ENCODE assay signal across 7 mouse cellular contexts in genomic region chr19:5093481-5094242, GRCm38 (mm10). TPM values are rescaled to one million over a fixed set of nuclear protein-coding genes. Genes with fewer than 3 reads are reported as not detected.
A peak's percentile ranks its signal among the peaks of the same experiment; 100 is the strongest.
DNase-seq lines count a peak whose midpoint lies in the region; ATAC-seq lines count a peak whose summit lies in the region.

No protein-coding gene starts in this region.

- H3K4me2 ChIP-seq in intestine, embryonic 15.5 days (replicated peaks) = no peak overlapping the region
- no peak overlapping the region for H3K4me2 ChIP-seq in intestine, embryonic 16.5 days (ENCODE audit: low read depth, low read length)
- peak overlapping the region; percentile 59 for H3K4me2 ChIP-seq in forebrain, embryonic 16.5 days (ENCODE audit: low read length)
- peak overlapping the region; percentile 92 for H3K4me2 ChIP-seq in midbrain, embryonic 14.5 days (ENCODE audit: low read length)

- no peak overlapping the region for H3K9ac ChIP-seq in intestine, embryonic 15.5 days
- no peak overlapping the region; the same call in 1 of the 2 replicates for H3K9ac ChIP-seq in intestine, embryonic 16.5 days (ENCODE audit: low read depth, low read length)
- H3K9ac ChIP-seq in forebrain, embryonic 16.5 days (replicated peaks; ENCODE audit: low read depth, low read length) = peak overlapping the region; percentile 52
- H3K9ac ChIP-seq in midbrain, embryonic 14.5 days (replicated peaks; ENCODE audit: low read length) = peak overlapping the region; percentile 99; the same call in 1 of the 2 replicates

- peak; percentile 2; the same call in 1 of the 2 replicates for ATAC-seq in intestine, embryonic 15.5 days
- no peak for ATAC-seq in intestine, embryonic 16.5 days
- no peak for ATAC-seq in forebrain, embryonic 16.5 days
- no peak for ATAC-seq in midbrain, embryonic 14.5 days (ENCODE audit: low FRiP score, low TSS enrichment)

- H3K27ac ChIP-seq in intestine, embryonic 15.5 days = no peak overlapping the region
- H3K27ac ChIP-seq in intestine, embryonic 16.5 days (ENCODE audit: low read length) = no peak overlapping the region
- H3K27ac ChIP-seq in embryonic facial prominence, embryonic 10.5 days (replicated peaks) = no peak overlapping the region
- H3K27ac ChIP-seq in forebrain, embryonic 16.5 days (ENCODE audit: low read length) = peak overlapping the region; percentile 92; the same call in 1 of the 2 replicates
- peak overlapping the region; percentile 96 for H3K27ac ChIP-seq in midbrain, embryonic 14.5 days (replicated peaks; ENCODE audit: low read depth, low read length)

- no peak overlapping the region for H3K4me3 ChIP-seq in intestine, embryonic 15.5 days (replicated peaks)
- no peak overlapping the region for H3K4me3 ChIP-seq in intestine, embryonic 16.5 days (ENCODE audit: low read length)
- peak overlapping the region; percentile 80 for H3K4me3 ChIP-seq in embryonic facial prominence, embryonic 10.5 days
- H3K4me3 ChIP-seq in forebrain, embryonic 16.5 days (replicated peaks; ENCODE audit: low read length) = peak overlapping the region; percentile 79
- H3K4me3 ChIP-seq in midbrain, embryonic 14.5 days (replicated peaks; ENCODE audit: low read depth, low read length) = peak overlapping the region; percentile 89; the same call in 1 of the 2 replicates

- H3K9me3 ChIP-seq in intestine, embryonic 15.5 days = no peaks in the 10 kb centered on the region
- no peaks in the 10 kb centered on the region for H3K9me3 ChIP-seq in intestine, embryonic 16.5 days (ENCODE audit: control insufficient read depth, low read length)
- no peaks in the 10 kb centered on the region for H3K9me3 ChIP-seq in embryonic facial prominence, embryonic 10.5 days
- no peaks in the 10 kb centered on the region for H3K9me3 ChIP-seq in forebrain, embryonic 16.5 days (ENCODE audit: control insufficient read depth, low read length)
- H3K9me3 ChIP-seq in midbrain, embryonic 14.5 days (ENCODE audit: control insufficient read depth, low read length) = no peaks in the 10 kb centered on the region

- 71% methylated on average over 12 of the region's 12 CpGs for WGBS in intestine, embryonic 15.5 days
- 70% methylated on average over 12 of the region's 12 CpGs for WGBS in intestine, embryonic 16.5 days
- WGBS in embryonic facial prominence, embryonic 10.5 days = 76% methylated on average over 12 of the region's 12 CpGs
- 75% methylated on average over 12 of the region's 12 CpGs for WGBS in forebrain, embryonic 16.5 days
- WGBS in midbrain, embryonic 14.5 days = 75% methylated on average over 12 of the region's 12 CpGs

- DNase-seq in embryonic facial prominence, embryonic 10.5 days (ENCODE audit: low spot score) = peak; percentile 23
- DNase-seq in midbrain, embryonic 14.5 days = no peak
- no peak for DNase-seq in right cerebral cortex, postnatal 25 days
- DNase-seq in thymus, postnatal 10 days (ENCODE audit: low spot score in 2 of 2) = no peak

- no peaks in the 10 kb centered on the region for H3K27me3 ChIP-seq in intestine, embryonic 15.5 days (replicated peaks)
- no peaks in the 10 kb centered on the region for H3K27me3 ChIP-seq in intestine, embryonic 16.5 days (replicated peaks; ENCODE audit: control insufficient read depth, insufficient read depth, low read length)
- peaks cover 21% of the 10 kb centered on the region for H3K27me3 ChIP-seq in embryonic facial prominence, embryonic 10.5 days (replicated peaks; ENCODE audit: low read depth, poor library complexity, severe bottlenecking)
- no peaks in the 10 kb centered on the region for H3K27me3 ChIP-seq in forebrain, embryonic 16.5 days (replicated peaks; ENCODE audit: control insufficient read depth, insufficient read depth, low read length)
- H3K27me3 ChIP-seq in midbrain, embryonic 14.5 days (ENCODE audit: control insufficient read depth, insufficient read depth, low read length) = no peaks in the 10 kb centered on the region

- peaks cover 31% of the 10 kb centered on the region for H3K36me3 ChIP-seq in intestine, embryonic 15.5 days
- H3K36me3 ChIP-seq in intestine, embryonic 16.5 days (ENCODE audit: control insufficient read depth, insufficient read depth, low read length) = peaks cover 2% of the 10 kb centered on the region
- H3K36me3 ChIP-seq in embryonic facial prominence, embryonic 10.5 days (replicated peaks) = peaks cover 42% of the 10 kb centered on the region
- peaks cover 14% of the 10 kb centered on the region for H3K36me3 ChIP-seq in forebrain, embryonic 16.5 days (ENCODE audit: control insufficient read depth, insufficient read depth)
- H3K36me3 ChIP-seq in midbrain, embryonic 14.5 days (ENCODE audit: control insufficient read depth, insufficient read depth, low read length) = peaks cover 42% of the 10 kb centered on the region

- H3K4me1 ChIP-seq in intestine, embryonic 15.5 days (replicated peaks) = peaks cover 43% of the 10 kb centered on the region
- H3K4me1 ChIP-seq in intestine, embryonic 16.5 days (ENCODE audit: control insufficient read depth, insufficient read depth, low read length) = peaks cover 31% of the 10 kb centered on the region
- H3K4me1 ChIP-seq in embryonic facial prominence, embryonic 10.5 days = peaks cover 63% of the 10 kb centered on the region
- H3K4me1 ChIP-seq in forebrain, embryonic 16.5 days (replicated peaks; ENCODE audit: control insufficient read depth, insufficient read depth, low read length) = peaks cover 53% of the 10 kb centered on the region
- peaks cover 49% of the 10 kb centered on the region for H3K4me1 ChIP-seq in midbrain, embryonic 14.5 days (ENCODE audit: control insufficient read depth, insufficient read depth, low read length)

RNA-seq across cellular contexts. Expression of gene Cnih2, which starts 4.7 kb away (rescaled TPM):
- polyA plus RNA-seq in intestine, embryonic 15.5 days (2015; fragmentation: Nextera tagmentation; extraction: Ambion mirVana) = 12.7 and 13.4 TPM in 2 replicates
- polyA plus RNA-seq in intestine, embryonic 16.5 days (2015; fragmentation: Nextera tagmentation; extraction: Ambion mirVana) = 8.1 and 8.3 TPM in 2 replicates
- 28.4 and 31.7 TPM in 2 replicates for polyA plus RNA-seq in embryonic facial prominence, embryonic 10.5 days (2016; fragmentation: Nextera tagmentation; extraction: Ambion mirVana)
- 297 and 347 TPM in 2 replicates for polyA plus RNA-seq in forebrain, embryonic 16.5 days (2015; fragmentation: Nextera tagmentation; extraction: Ambion mirVana)
- polyA plus RNA-seq in midbrain, embryonic 14.5 days (2014; fragmentation: Nextera tagmentation; extraction: Ambion mirVana) = 518 and 616 TPM in 2 replicates

RNA-seq across cellular contexts. Expression of gene Yif1a, which starts 5.3 kb away (rescaled TPM):
- 109 and 126 TPM in 2 replicates for polyA plus RNA-seq in intestine, embryonic 15.5 days (2015; fragmentation: Nextera tagmentation; extraction: Ambion mirVana)
- polyA plus RNA-seq in intestine, embryonic 16.5 days (2015; fragmentation: Nextera tagmentation; extraction: Ambion mirVana) = 155 and 176 TPM in 2 replicates
- 70.5 and 73.4 TPM in 2 replicates for polyA plus RNA-seq in embryonic facial prominence, embryonic 10.5 days (2016; fragmentation: Nextera tagmentation; extraction: Ambion mirVana)
- 54.0 and 56.0 TPM in 2 replicates for polyA plus RNA-seq in forebrain, embryonic 16.5 days (2015; fragmentation: Nextera tagmentation; extraction: Ambion mirVana)
- 62.2 and 62.7 TPM in 2 replicates for polyA plus RNA-seq in midbrain, embryonic 14.5 days (2014; fragmentation: Nextera tagmentation; extraction: Ambion mirVana)

RNA-seq across cellular contexts. Expression of gene Tmem151a, which starts 8.3 kb away (rescaled TPM):
- polyA plus RNA-seq in intestine, embryonic 15.5 days (2015; fragmentation: Nextera tagmentation; extraction: Ambion mirVana) = 5.6 and 6.5 TPM in 2 replicates
- 4.7 and 5.1 TPM in 2 replicates for polyA plus RNA-seq in intestine, embryonic 16.5 days (2015; fragmentation: Nextera tagmentation; extraction: Ambion mirVana)
- 1.4 and 1.9 TPM in 2 replicates for polyA plus RNA-seq in embryonic facial prominence, embryonic 10.5 days (2016; fragmentation: Nextera tagmentation; extraction: Ambion mirVana)
- polyA plus RNA-seq in forebrain, embryonic 16.5 days (2015; fragmentation: Nextera tagmentation; extraction: Ambion mirVana) = 8.0 and 15.8 TPM in 2 replicates
- polyA plus RNA-seq in midbrain, embryonic 14.5 days (2014; fragmentation: Nextera tagmentation; extraction: Ambion mirVana) = 8.3 and 15.7 TPM in 2 replicates

RNA-seq across cellular contexts. Expression of gene Rab1b, which starts 13.2 kb away (rescaled TPM):
- 216 and 223 TPM in 2 replicates for polyA plus RNA-seq in intestine, embryonic 15.5 days (2015; fragmentation: Nextera tagmentation; extraction: Ambion mirVana)
- polyA plus RNA-seq in intestine, embryonic 16.5 days (2015; fragmentation: Nextera tagmentation; extraction: Ambion mirVana) = 241 and 244 TPM in 2 replicates
- 266 and 270 TPM in 2 replicates for polyA plus RNA-seq in embryonic facial prominence, embryonic 10.5 days (2016; fragmentation: Nextera tagmentation; extraction: Ambion mirVana)
- 239 and 241 TPM in 2 replicates for polyA plus RNA-seq in forebrain, embryonic 16.5 days (2015; fragmentation: Nextera tagmentation; extraction: Ambion mirVana)
- 227 and 228 TPM in 2 replicates for polyA plus RNA-seq in midbrain, embryonic 14.5 days (2014; fragmentation: Nextera tagmentation; extraction: Ambion mirVana)

RNA-seq across cellular contexts. Expression of gene Klc2, which starts 24.7 kb away (rescaled TPM):
- polyA plus RNA-seq in intestine, embryonic 15.5 days (2015; fragmentation: Nextera tagmentation; extraction: Ambion mirVana) = 12.1 and 16.6 TPM in 2 replicates
- 12.7 and 13.6 TPM in 2 replicates for polyA plus RNA-seq in intestine, embryonic 16.5 days (2015; fragmentation: Nextera tagmentation; extraction: Ambion mirVana)
- polyA plus RNA-seq in embryonic facial prominence, embryonic 10.5 days (2016; fragmentation: Nextera tagmentation; extraction: Ambion mirVana) = 30.0 and 31.2 TPM in 2 replicates
- polyA plus RNA-seq in forebrain, embryonic 16.5 days (2015; fragmentation: Nextera tagmentation; extraction: Ambion mirVana) = 48.1 and 55.5 TPM in 2 replicates
- polyA plus RNA-seq in midbrain, embryonic 14.5 days (2014; fragmentation: Nextera tagmentation; extraction: Ambion mirVana) = 52.5 and 59.0 TPM in 2 replicates

Comparison
In these comparisons a context has a peak if more than half of its experiments do, and no peak if none do; other contexts are left out.
1. H3K27ac ChIP-seq: peak in forebrain, embryonic 16.5 days (single experiment) and midbrain, embryonic 14.5 days (single experiment); none in intestine, embryonic 15.5 days (single experiment), intestine, embryonic 16.5 days (single experiment) and embryonic facial prominence, embryonic 10.5 days (single experiment).
2. H3K4me2 ChIP-seq: peak in forebrain, embryonic 16.5 days (single experiment) and midbrain, embryonic 14.5 days (single experiment); none in intestine, embryonic 15.5 days (single experiment) and intestine, embryonic 16.5 days (single experiment).
3. H3K4me3 ChIP-seq: peak in embryonic facial prominence, embryonic 10.5 days (single experiment), forebrain, embryonic 16.5 days (single experiment) and midbrain, embryonic 14.5 days (single experiment); none in intestine, embryonic 15.5 days (single experiment) and intestine, embryonic 16.5 days (single experiment).
4. H3K9ac ChIP-seq: peak in forebrain, embryonic 16.5 days (single experiment) and midbrain, embryonic 14.5 days (single experiment); none in intestine, embryonic 15.5 days (single experiment) and intestine, embryonic 16.5 days (single experiment).